Mouse (Mus musculus) neural tube, embryonic 12.5 days (tissue): ENCODE results near the gene Loxl4. TPM values are rescaled to one million over a fixed set of nuclear protein-coding genes. Genes with fewer than 3 reads are reported as not detected.

Source experiments
- ATAC-seq: fragments of 200-750 bp; cut with Nextera tagmentation; 2 replicates; pipeline ENCODE4 v1.8.0; 2017; ENCODE audit warnings: low read depth, mild to moderate bottlenecking, moderate TSS enrichment, moderate library complexity; ENCODE audit not compliant: low FRiP score
- H3K27ac ChIP-seq: fragments of 300-500 bp; sonication (generic); 2 replicates; pipeline ENCODE4 v1.5.1; 2016
- H3K27me3 ChIP-seq: fragments of 300-500 bp; sonication (generic); replicated peaks from 2 replicates; pipeline ENCODE4 v1.6.1; 2016; ENCODE audit warnings: mild to moderate bottlenecking
- H3K36me3 ChIP-seq: fragments of 300-500 bp; sonication (generic); 2 replicates; pipeline ENCODE4 v1.6.1; 2016; ENCODE audit warnings: mild to moderate bottlenecking
- H3K4me1 ChIP-seq: fragments of 300-500 bp; sonication (generic); 2 replicates; pipeline ENCODE4 v1.6.1; 2016
- H3K4me2 ChIP-seq: fragments of 300-500 bp; sonication (generic); replicated peaks from 2 replicates; pipeline ENCODE4 v1.6.1; 2016; ENCODE audit warnings: mild to moderate bottlenecking
- H3K4me3 ChIP-seq: fragments of 300-500 bp; sonication (generic); 2 replicates; pipeline ENCODE4 v1.5.1; 2016
- H3K9ac ChIP-seq: fragments of 300-500 bp; sonication (generic); 2 replicates; pipeline ENCODE4 v1.6.1; 2016; ENCODE audit warnings: mild to moderate bottlenecking
- H3K9me3 ChIP-seq: fragments of 300-500 bp; sonication (generic); 2 replicates; pipeline ENCODE4 v1.6.1; 2016; ENCODE audit warnings: mild to moderate bottlenecking
- WGBS: fragments of 180-500 bp; shearing (Covaris S2); methylation state at CpG from one replicate; pipeline ENCODE4 v1.1.7; 2016; 5-methylcytosine and 5-hydroxymethylcytosine counted together
- polyA plus RNA-seq: library from polyadenylated mRNA; unstranded; fragments of >200 nt; fragmentation: Nextera tagmentation; extraction: Ambion mirVana; gene quantifications from 2 replicates; pipeline ENCODE4 v1.2.1, GENCODE M21; 2016

Loxl4 gene
- polyA plus RNA-seq, 1 experiment from 2014 or later = 0.55 TPM

GRCm38 (mm10) chr19:42639544-42639943 is 26.9 kb upstream of the Loxl4 start:
- ATAC-seq = no peak
- no peak overlapping the region for H3K4me3 ChIP-seq
- no peak overlapping the region for H3K9ac ChIP-seq
- WGBS = 67% methylated on average over 8 of the region's 8 CpGs
- H3K27me3 ChIP-seq = no peaks in the 10 kb centered on the region
- no peaks in the 10 kb centered on the region for H3K4me1 ChIP-seq
- no peak overlapping the region for H3K4me2 ChIP-seq
- no peaks in the 10 kb centered on the region for H3K9me3 ChIP-seq
- H3K27ac ChIP-seq = no peak overlapping the region
- no peaks in the 10 kb centered on the region for H3K36me3 ChIP-seq

DNA sequence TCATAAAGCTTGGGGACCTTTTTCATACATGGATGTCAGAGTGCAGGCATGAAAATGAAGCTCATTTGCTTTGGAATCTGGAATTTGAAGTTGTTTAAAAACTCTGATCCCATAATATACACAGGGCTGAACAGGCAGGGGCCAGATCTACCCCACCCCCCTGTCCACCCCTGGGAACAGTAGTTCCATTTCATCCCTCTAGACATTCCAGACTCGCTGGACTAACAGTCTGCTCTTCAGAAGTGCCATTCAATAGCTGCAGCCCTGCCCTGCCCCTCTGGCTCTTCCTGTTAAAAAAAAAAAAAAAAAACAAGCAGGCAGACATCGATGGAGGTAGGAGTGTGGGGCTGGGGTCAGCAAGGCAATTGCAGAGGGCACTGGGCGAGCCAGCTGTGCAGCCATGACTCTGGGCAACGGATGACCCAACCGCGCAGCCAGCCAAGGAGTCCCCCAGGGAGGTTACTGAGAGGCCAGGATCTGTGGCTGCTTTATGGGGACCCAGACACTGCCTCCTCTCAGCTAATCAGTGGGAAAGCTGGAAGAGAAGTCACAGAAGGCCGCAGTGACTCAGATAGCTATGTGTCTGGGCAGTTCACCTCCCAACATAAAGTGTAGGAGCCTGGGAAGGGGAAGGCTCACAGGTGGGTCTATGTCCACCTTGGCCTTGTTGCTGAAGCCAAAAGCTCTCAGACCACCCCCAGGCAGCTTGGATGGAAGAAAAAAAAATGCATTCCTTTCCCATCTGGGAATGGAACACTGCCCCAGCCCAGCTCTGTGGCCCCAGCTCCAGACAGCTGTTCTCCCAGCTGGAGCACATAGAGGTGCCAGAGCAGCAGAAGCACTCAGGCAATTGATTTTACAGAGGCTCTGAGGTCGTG is 26.2 kb upstream of the Loxl4 start:
- Histone ChIP-seq H3K36me3 (no peaks in the 10 kb centered on the region), H3K9me3 (no peaks in the 10 kb centered on the region), H3K4me1 (no peaks in the 10 kb centered on the region), H3K4me3 (no peak overlapping the region), H3K9ac (no peak overlapping the region), H3K4me2 (no peak overlapping the region), H3K27ac (no peak overlapping the region), H3K27me3 (no peaks in the 10 kb centered on the region)
- 33% methylated on average over 8 of the region's 8 CpGs for WGBS
- no peak for ATAC-seq

DNA sequence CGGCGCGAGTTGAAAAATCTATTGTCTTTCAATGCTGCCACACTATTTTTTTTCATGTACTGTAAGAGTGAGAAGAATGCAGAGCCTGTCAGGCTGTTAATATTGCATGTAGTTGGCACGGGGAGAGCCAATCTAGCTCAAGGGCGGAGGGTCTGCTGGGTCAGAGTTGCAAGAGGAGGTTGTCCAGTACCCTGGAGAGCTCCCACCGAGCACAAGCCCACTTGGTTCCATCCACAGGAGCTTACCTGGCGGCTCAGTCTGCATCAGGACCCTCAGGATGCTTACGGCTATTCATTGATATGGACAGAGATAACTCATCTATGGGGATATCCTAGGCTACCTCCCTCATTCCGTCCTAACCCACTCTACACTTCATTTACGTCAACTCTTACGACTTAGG is 24.0 kb upstream of the Loxl4 start:
- no peak for ATAC-seq
- H3K4me3 ChIP-seq = no peak overlapping the region
- H3K4me2 ChIP-seq = no peak overlapping the region
- H3K4me1 ChIP-seq = no peaks in the 10 kb centered on the region
- H3K36me3 ChIP-seq = no peaks in the 10 kb centered on the region
- 0 out of 2 replicates have a peak, but pooled peaks cover 3% of the 10 kb centered on the region for H3K27me3 ChIP-seq
- 54% methylated on average over 11 of the region's 11 CpGs for WGBS
- H3K9ac ChIP-seq = no peak overlapping the region
- no peaks in the 10 kb centered on the region for H3K9me3 ChIP-seq
- no peak overlapping the region for H3K27ac ChIP-seq

DNA sequence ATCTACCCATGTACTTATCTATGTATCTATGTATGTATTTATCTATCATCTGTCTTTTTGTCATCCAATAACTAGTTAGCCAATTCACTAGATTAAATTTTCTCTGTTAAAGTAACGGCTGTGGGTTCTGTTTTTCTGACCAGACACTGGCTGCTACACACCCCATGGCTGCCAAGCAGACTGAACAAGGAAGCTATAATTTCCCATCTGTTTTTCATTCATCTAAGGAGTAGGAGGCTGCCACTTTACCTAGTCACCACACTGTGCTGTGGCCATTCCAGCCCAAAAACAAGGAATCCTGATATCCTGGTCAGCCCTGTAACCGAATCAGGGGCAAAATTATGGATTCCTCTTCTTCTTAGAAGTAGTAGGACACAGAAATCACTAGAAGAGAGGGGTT is 21.0 kb upstream of the Loxl4 start:
- Histone ChIP-seq H3K4me2 (no peak overlapping the region), H3K4me1 (no peaks in the 10 kb centered on the region), H3K27ac (no peak overlapping the region), H3K9ac (no peak overlapping the region), H3K4me3 (no peak overlapping the region), H3K36me3 (no peaks in the 10 kb centered on the region), H3K9me3 (no peaks in the 10 kb centered on the region), H3K27me3 (0 out of 2 replicates have a peak, but pooled peaks cover 3% of the 10 kb centered on the region)
- WGBS = 75% methylated on average over 2 of the region's 2 CpGs
- ATAC-seq = no peak

DNA sequence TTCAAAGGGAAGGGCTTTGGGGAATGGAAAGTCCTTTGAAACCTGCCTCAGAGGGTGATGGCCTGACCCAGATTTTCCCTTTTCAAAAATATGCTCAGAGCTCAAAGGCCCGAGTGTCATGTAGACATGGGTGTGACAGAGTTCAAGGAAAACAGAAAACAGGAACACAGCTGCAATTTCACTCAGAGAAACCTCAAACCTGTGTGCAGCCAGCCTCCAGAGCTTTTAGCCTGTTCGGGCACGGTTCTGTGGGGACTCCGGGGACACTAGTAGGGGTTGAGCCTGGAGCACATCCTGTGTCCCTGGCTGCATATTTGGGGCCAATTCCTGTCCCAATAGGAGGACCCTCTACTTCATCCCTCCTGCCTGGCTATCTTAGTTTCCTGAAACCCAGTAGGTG is 19.7 kb upstream of the Loxl4 start:
- Histone ChIP-seq H3K36me3 (no peaks in the 10 kb centered on the region), H3K27ac (no peak overlapping the region), H3K4me2 (no peak overlapping the region), H3K4me1 (no peaks in the 10 kb centered on the region), H3K9ac (no peak overlapping the region), H3K9me3 (no peaks in the 10 kb centered on the region), H3K4me3 (no peak overlapping the region), H3K27me3 (0 out of 2 replicates have a peak, but pooled peaks cover 3% of the 10 kb centered on the region)
- no peak for ATAC-seq
- 70% methylated on average over 4 of the region's 4 CpGs for WGBS

- no peak for ATAC-seq
Measured at GRCm38 (mm10) chr19:42631541-42631961, 18.9 kb upstream of the Loxl4 start.

DNA sequence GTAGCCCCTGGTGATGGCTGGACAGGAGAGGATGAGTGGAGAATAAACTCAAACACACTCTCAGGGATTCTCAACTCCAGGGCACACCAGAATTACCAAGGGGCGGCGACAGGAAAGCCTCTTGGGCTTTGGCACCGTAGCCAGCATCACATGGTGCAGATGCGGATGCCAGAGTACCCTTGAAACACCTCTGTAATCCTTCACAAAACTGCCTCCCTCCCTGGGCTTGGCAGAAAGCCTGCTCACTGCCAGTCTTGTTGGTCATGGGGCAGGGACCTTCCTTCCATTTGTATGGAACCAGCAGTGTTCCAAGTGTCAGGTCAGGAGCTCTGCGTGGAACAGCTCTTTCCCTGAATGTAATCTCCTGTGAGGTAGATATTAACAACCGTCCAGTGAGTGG is 15.5 kb upstream of the Loxl4 start:
- Histone ChIP-seq H3K36me3 (no peaks in the 10 kb centered on the region), H3K9ac (no peak overlapping the region), H3K27ac (no peak overlapping the region), H3K4me2 (no peak overlapping the region), H3K27me3 (0 out of 2 replicates have a peak, but pooled peaks cover 1% of the 10 kb centered on the region), H3K4me3 (no peak overlapping the region), H3K9me3 (no peaks in the 10 kb centered on the region), H3K4me1 (no peaks in the 10 kb centered on the region)
- 86% methylated on average over 6 of the region's 6 CpGs for WGBS
- no peak for ATAC-seq

More at GRCm38 (mm10) chr19:42631541-42631961, 18.9 kb upstream of the Loxl4 start:
- H3K4me3 ChIP-seq = no peak overlapping the region
- H3K27me3 ChIP-seq = 0 out of 2 replicates have a peak, but pooled peaks cover 3% of the 10 kb centered on the region
- H3K4me1 ChIP-seq = no peaks in the 10 kb centered on the region
- H3K9ac ChIP-seq = no peak overlapping the region
- no peaks in the 10 kb centered on the region for H3K9me3 ChIP-seq
- no peak overlapping the region for H3K27ac ChIP-seq
- peak overlapping the region; percentile 42 for H3K4me2 ChIP-seq
- H3K36me3 ChIP-seq = no peaks in the 10 kb centered on the region
- 14% methylated on average over 8 of the region's 8 CpGs for WGBS

- H3K4me3 ChIP-seq = no peak overlapping the region
- WGBS = 79% methylated on average over 7 of the region's 7 CpGs
- no peak for ATAC-seq
- no peaks in the 10 kb centered on the region for H3K36me3 ChIP-seq
- H3K9ac ChIP-seq = no peak overlapping the region
- H3K27me3 ChIP-seq = peaks cover 31% of the 10 kb centered on the region
- H3K4me2 ChIP-seq = no peak overlapping the region
- H3K4me1 ChIP-seq = peaks cover 11% of the 10 kb centered on the region
- H3K27ac ChIP-seq = no peak overlapping the region
- H3K9me3 ChIP-seq = no peaks in the 10 kb centered on the region
Measured at GRCm38 (mm10) chr19:42613647-42614225, 1.1 kb upstream of the Loxl4 start.

DNA sequence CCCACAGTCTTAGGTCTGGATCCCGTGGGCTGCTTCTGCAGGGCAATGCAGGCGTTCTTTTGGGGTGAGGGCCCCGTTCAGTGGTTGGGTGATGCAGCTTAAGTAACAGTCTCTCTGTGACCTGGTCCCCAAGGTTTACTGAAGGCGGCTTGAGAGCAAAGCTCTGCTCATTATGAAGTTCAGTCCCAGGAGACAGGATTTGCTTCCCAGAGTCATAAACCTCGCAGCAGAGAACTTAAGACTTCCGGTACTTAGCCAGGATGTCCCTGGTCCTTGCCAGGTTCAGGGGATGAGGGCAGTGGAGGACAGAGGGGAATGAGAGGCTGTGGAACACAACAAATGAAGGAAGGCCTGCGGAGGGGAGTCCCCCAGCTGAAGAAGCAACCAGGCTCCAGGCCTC is 503 bp upstream of the Loxl4 start:
- WGBS = 22% methylated on average over 7 of the region's 7 CpGs
- H3K4me1 ChIP-seq = peaks cover 11% of the 10 kb centered on the region
- H3K4me3 ChIP-seq = peak overlapping the region; percentile 34
- no peak for ATAC-seq
- peak overlapping the region; percentile 67 for H3K4me2 ChIP-seq
- no peaks in the 10 kb centered on the region for H3K9me3 ChIP-seq
- no peak overlapping the region for H3K9ac ChIP-seq
- no peaks in the 10 kb centered on the region for H3K36me3 ChIP-seq
- no peak overlapping the region for H3K27ac ChIP-seq
- peaks cover 31% of the 10 kb centered on the region for H3K27me3 ChIP-seq

DNA sequence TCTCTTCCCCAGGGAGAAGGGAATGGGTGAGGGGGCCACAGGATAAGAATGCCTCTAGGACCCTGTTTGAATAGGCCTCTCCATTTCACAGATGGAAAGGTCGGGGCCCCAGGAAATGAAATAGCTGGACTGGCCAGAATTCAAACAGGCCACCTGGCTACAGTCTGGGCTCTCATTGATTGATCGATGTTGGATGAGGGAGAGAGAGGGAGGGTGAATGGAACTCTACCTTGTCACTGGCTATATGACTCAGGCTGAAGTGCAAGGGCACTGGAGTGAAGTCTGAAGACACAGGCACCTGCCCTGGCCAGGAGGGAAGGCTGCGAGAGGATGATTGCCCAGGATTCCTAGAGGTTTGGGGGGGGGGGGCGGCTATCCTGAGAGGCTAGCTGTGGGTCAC is 867 bp downstream of the Loxl4 start:
- H3K4me2 ChIP-seq = no peak overlapping the region
- H3K36me3 ChIP-seq = no peaks in the 10 kb centered on the region
- no peak overlapping the region for H3K9ac ChIP-seq
- no peak overlapping the region for H3K4me3 ChIP-seq
- peaks cover 11% of the 10 kb centered on the region for H3K4me1 ChIP-seq
- H3K9me3 ChIP-seq = no peaks in the 10 kb centered on the region
- H3K27me3 ChIP-seq = peaks cover 31% of the 10 kb centered on the region
- 77% methylated on average over 4 of the region's 4 CpGs for WGBS
- H3K27ac ChIP-seq = no peak overlapping the region
- no peak for ATAC-seq

DNA sequence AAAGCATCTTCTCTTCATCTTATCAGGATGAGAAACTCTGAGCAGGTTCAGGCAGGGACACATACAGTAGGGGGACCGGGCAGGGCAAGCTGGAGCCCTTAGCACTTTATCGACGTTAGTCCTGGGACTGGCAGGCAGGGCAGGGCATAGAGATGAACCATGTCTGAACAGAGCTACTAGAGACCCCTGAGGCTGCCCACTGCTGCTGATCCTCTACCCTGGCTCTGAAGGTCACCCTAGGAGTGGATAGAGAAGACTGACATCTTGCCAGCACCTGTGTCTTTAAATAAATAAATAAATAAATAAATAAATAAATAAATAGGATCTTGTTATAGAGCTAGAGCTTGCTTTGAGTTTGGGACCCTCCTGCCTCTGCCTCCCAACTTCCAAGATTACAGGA is 2.9 kb downstream of the Loxl4 start:
- WGBS = 93% methylated on average over 3 of the region's 3 CpGs
- no peak for ATAC-seq
- H3K4me1 ChIP-seq = peaks cover 11% of the 10 kb centered on the region
- H3K27me3 ChIP-seq = peaks cover 31% of the 10 kb centered on the region
- no peak overlapping the region for H3K9ac ChIP-seq
- no peaks in the 10 kb centered on the region for H3K9me3 ChIP-seq
- no peak overlapping the region for H3K4me3 ChIP-seq
- H3K36me3 ChIP-seq = no peaks in the 10 kb centered on the region
- no peak overlapping the region for H3K27ac ChIP-seq
- H3K4me2 ChIP-seq = no peak overlapping the region

DNA sequence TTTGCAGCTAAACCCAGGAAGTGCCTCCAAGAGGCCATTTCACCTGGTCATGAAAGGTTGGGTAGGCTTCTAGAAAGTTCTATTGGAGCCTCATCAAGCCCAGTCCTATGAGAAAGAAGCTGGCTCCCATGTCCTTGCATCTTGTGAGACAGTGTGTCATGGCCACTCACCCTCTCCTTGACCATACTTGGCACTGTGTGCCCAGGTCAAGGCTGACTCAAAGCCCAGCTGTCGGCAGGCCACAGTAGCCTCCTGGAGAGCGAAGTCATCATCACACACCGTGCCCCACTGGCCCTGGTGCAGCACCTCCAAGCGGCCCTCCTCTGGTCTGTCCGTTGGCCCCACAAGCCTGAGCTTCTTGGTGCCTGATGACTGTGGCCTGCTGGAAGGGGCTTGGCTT is 4.5 kb downstream of the Loxl4 start:
- H3K4me1 ChIP-seq = peaks cover 12% of the 10 kb centered on the region
- no peak overlapping the region for H3K27ac ChIP-seq
- ATAC-seq = no peak
- H3K36me3 ChIP-seq = no peaks in the 10 kb centered on the region
- whole genome bisulfite sequencing = 92% methylated on average over 5 of the region's 5 CpGs
- no peaks in the 10 kb centered on the region for H3K9me3 ChIP-seq
- H3K4me3 ChIP-seq = no peak overlapping the region
- H3K4me2 ChIP-seq = no peak overlapping the region
- no peak overlapping the region for H3K9ac ChIP-seq
- peaks cover 21% of the 10 kb centered on the region for H3K27me3 ChIP-seq
